Mouse (Mus musculus): ENCODE results near the gene Akap13.
"Not testable (repeated sequence)": the region's sequence is repeated elsewhere in the genome, so short reads cannot be mapped to it uniquely, and the experiment has no call there.

Akap13 gene

GRCm38 (mm10) chr7:75751161-75751803 lies 295.9 kb downstream of the Akap13 start:
- CTCF ChIA-PET, result no interaction called here

- CTCF ChIA-PET, result no interaction called here
Observed at GRCm38 (mm10) chr7:75752442-75753191, 297.3 kb downstream of the Akap13 start.

- CTCF ChIA-PET, result no interaction called here
Observed at GRCm38 (mm10) chr7:75753192-75753783, 298.0 kb downstream of the Akap13 start.

GRCm38 (mm10) chr7:75754587-75755499 lies 299.5 kb downstream of the Akap13 start:
- CTCF ChIA-PET, result interaction anchor here (0.6 kb wide), 1 partner anchor 11 kb away, joined by 7 read pairs; no protein-coding TSS in a partner anchor

- CTCF ChIA-PET, result no interaction called here
Observed at GRCm38 (mm10) chr7:75755861-75756449, 300.6 kb downstream of the Akap13 start.

GRCm38 (mm10) chr7:75759992-75760514 lies 304.7 kb downstream of the Akap13 start:
- CTCF ChIA-PET, result no interaction called here

GRCm38 (mm10) chr7:75760661-75761319 lies 305.5 kb downstream of the Akap13 start:
- CTCF ChIA-PET, result not testable (repeated sequence)

GRCm38 (mm10) chr7:75762225-75762624 lies 306.9 kb downstream of the Akap13 start:
- CTCF ChIA-PET, result not testable (repeated sequence)

- CTCF ChIA-PET, result not testable (repeated sequence)
Observed at GRCm38 (mm10) chr7:75767080-75767769, 311.9 kb downstream of the Akap13 start.

GRCm38 (mm10) chr7:75768169-75768568 lies 312.8 kb downstream of the Akap13 start:
- CTCF ChIA-PET, result no interaction called here

- CTCF ChIA-PET, result no interaction called here
Observed at GRCm38 (mm10) chr7:75769909-75770308, 314.6 kb downstream of the Akap13 start.

- CTCF ChIA-PET, result not testable (repeated sequence)
Observed at GRCm38 (mm10) chr7:75774095-75775078, 319.1 kb downstream of the Akap13 start.

- CTCF ChIA-PET, result interaction anchor here (0.6 kb wide), 1 partner anchor 8 kb away, joined by 3 read pairs; no protein-coding TSS in a partner anchor
Observed at GRCm38 (mm10) chr7:75778053-75778452, 322.7 kb downstream of the Akap13 start.

- CTCF ChIA-PET, result interaction anchor here (0.6 kb wide), 2 partner anchors 27 to 156 kb away, joined by 3 to 8 read pairs; no protein-coding TSS in a partner anchor
Observed at GRCm38 (mm10) chr7:75780812-75781211, 325.5 kb downstream of the Akap13 start.

- CTCF ChIA-PET, result interaction anchor here (0.6 kb wide), 2 partner anchors 26 to 157 kb away, joined by 3 to 8 read pairs; no protein-coding TSS in a partner anchor
Observed at GRCm38 (mm10) chr7:75781298-75781947, 326.1 kb downstream of the Akap13 start.

GRCm38 (mm10) chr7:75781948-75782722 lies 326.8 kb downstream of the Akap13 start:
- CTCF ChIA-PET, result interaction anchor here (0.5 to 0.8 kb wide), 2 partner anchors 23 to 27 kb away, joined by 3 read pairs; no protein-coding TSS in a partner anchor

GRCm38 (mm10) chr7:75782723-75783011 lies 327.3 kb downstream of the Akap13 start:
- CTCF ChIA-PET, result interaction anchor here (0.5 to 0.8 kb wide), 2 partner anchors 24 to 27 kb away, joined by 3 read pairs; no protein-coding TSS in a partner anchor

All from spleen, embryonic (tissue).